Mouse (Mus musculus) kidney, postnatal 0 days (tissue): Measurements from ENCODE around the gene Tbkbp1. TPM values are rescaled to one million over a fixed set of nuclear protein-coding genes. Genes with fewer than 3 reads are reported as not detected.

Source experiments
- ATAC-seq: fragments of 200-750 bp; cut with Nextera tagmentation; replicated peaks from 2 replicates; pipeline ENCODE4 v1.8.0; 2017; ENCODE audit warnings: low read depth, moderate number of reproducible peaks, moderate TSS enrichment, moderate library complexity; ENCODE audit not compliant: low FRiP score
- DNase-seq: peaks from one replicate; pipeline ENCODE4 v3.0.0-alpha.2; 2016; ENCODE audit warnings: low spot score
- H3K27ac ChIP-seq: fragments of 300-500 bp; sonication (generic); 2 replicates; pipeline ENCODE4 v1.5.1; 2014; ENCODE audit warnings: mild to moderate bottlenecking
- H3K27me3 ChIP-seq: fragments of 300-500 bp; sonication (generic); 2 replicates; pipeline ENCODE4 v1.6.1; 2014; ENCODE audit warnings: low read length, mixed read lengths; ENCODE audit not compliant: insufficient read depth
- H3K36me3 ChIP-seq: fragments of 300-500 bp; sonication (generic); 2 replicates; pipeline ENCODE4 v1.6.1; 2014; ENCODE audit warnings: low read length, mixed read lengths; ENCODE audit not compliant: insufficient read depth
- H3K4me1 ChIP-seq: fragments of 300-500 bp; sonication (generic); replicated peaks from 2 replicates; pipeline ENCODE4 v1.6.1; 2014; ENCODE audit warnings: antibody characterized with exemption, low read length, mixed read lengths; ENCODE audit not compliant: insufficient read depth
- H3K4me2 ChIP-seq: fragments of 300-500 bp; sonication (generic); 2 replicates; pipeline ENCODE4 v1.6.1; 2014; ENCODE audit warnings: mild to moderate bottlenecking, low read length, moderate library complexity, mixed read lengths
- H3K4me3 ChIP-seq: fragments of 300-500 bp; sonication (generic); replicated peaks from 2 replicates; pipeline ENCODE4 v1.5.1; 2014; ENCODE audit warnings: low read depth, low read length
- H3K9ac ChIP-seq: fragments of 300-500 bp; sonication (generic); 2 replicates; pipeline ENCODE4 v1.6.1; 2014; ENCODE audit warnings: low read depth, low read length
- H3K9me3 ChIP-seq: fragments of 300-500 bp; sonication (generic); replicated peaks from 2 replicates; pipeline ENCODE4 v1.6.1; 2016; ENCODE audit warnings: low read length, inconsistent platforms, mixed read lengths
- CTCF ChIP-seq: IDR thresholded peaks from 2 replicates; pipeline ENCODE4 v1.5.1; 2016; ENCODE audit warnings: antibody characterized with exemption, low read depth, mild to moderate bottlenecking, moderate library complexity
- WGBS: fragments of 180-500 bp; shearing (Covaris S2); extraction: QIAGEN DNeasy Blood & Tissue Kit; methylation state at CpG from one replicate; pipeline ENCODE4 v1.1.7; 2014; 5-methylcytosine and 5-hydroxymethylcytosine counted together
- polyA plus RNA-seq: library from polyadenylated mRNA; unstranded; fragments of >200 nt; fragmentation: Nextera tagmentation; extraction: Ambion mirVana; gene quantifications from 2 replicates; pipeline ENCODE4 v1.2.1, GENCODE M21; 2015

Gene Tbkbp1
- polyA plus RNA-seq, 1 experiment from 2014 or later: 5.5 TPM

GRCm38 (mm10) chr11:97126645-97127468, 24.4 kb downstream of the Tbkbp1 start:
- WGBS: 3% methylated on average over 32 of the region's 32 CpGs
- DNase-seq: peak; percentile 70
- Histone ChIP-seq H3K4me3 (peak overlapping the region; percentile 43), H3K9me3 (no peaks in the 10 kb centered on the region), H3K27ac (no peak overlapping the region), H3K4me2 (peak overlapping the region; percentile 78), H3K9ac (peak overlapping the region; percentile 33; the same call in 1 of the 2 replicates), H3K36me3 (no peaks in the 10 kb centered on the region), H3K27me3 (no peaks in the 10 kb centered on the region), H3K4me1 (no peaks in the 10 kb centered on the region)
- ATAC-seq: peak; percentile 52
- TF ChIP-seq CTCF: no peak

DNA sequence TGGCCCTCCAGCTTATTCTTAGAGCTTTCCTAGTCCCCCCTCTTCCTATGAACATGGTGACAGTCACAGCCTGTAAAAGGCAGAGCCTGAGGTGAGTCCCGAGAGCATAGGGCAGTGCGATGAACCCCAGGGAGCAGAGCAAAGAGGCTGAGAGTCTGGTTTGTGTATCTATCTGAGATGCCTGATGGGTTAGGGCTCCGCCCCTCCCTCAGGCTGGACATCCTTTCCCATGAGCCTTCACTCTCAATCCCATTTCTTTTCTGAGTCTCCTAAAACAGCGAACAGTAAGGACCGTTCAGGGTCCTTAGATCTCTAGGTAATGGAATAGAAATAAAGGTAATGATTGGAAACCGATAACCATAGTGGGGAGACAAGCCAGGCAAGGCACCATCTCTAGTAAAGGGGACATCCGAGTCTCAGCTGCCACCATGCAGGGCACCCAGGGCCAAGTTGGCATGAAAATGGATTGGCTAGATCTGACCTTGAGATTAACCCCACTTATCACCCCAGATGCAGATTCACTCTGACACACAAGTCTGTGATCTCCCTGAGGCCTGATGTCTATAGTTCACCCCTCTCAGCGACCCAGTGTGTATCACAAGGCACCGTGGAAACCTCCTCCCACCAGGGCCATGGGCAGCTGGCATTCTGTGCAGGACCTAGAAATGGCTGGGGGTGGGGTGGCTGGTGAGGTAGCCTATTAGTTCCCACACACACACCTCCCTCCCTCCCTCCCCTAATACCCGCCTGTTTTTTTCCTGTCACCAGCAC, 26.8 kb downstream of the Tbkbp1 start:
- Histone ChIP-seq H3K27ac (no peak overlapping the region), H3K4me3 (no peak overlapping the region), H3K4me2 (no peak overlapping the region), H3K27me3 (no peaks in the 10 kb centered on the region), H3K36me3 (no peaks in the 10 kb centered on the region), H3K4me1 (no peaks in the 10 kb centered on the region), H3K9ac (no peak overlapping the region), H3K9me3 (no peaks in the 10 kb centered on the region)
- no peak for TF ChIP-seq CTCF
- no peak for ATAC-seq
- DNase-seq: no peak
- WGBS: 72% methylated on average over 10 of the region's 10 CpGs

- DNase-seq (no peak), ATAC-seq (no peak)
- no peaks in the 10 kb centered on the region for H3K27me3 ChIP-seq
- H3K4me3 ChIP-seq: no peak overlapping the region
- TF ChIP-seq CTCF: peak; percentile 62
- no peak overlapping the region for H3K4me2 ChIP-seq
- H3K4me1 ChIP-seq: no peaks in the 10 kb centered on the region
- WGBS: 18% methylated on average over 11 of the region's 11 CpGs
- no peak overlapping the region for H3K9ac ChIP-seq
- no peak overlapping the region for H3K27ac ChIP-seq
- no peaks in the 10 kb centered on the region for H3K36me3 ChIP-seq
- H3K9me3 ChIP-seq: no peaks in the 10 kb centered on the region
Measured at GRCm38 (mm10) chr11:97123282-97123890, 27.9 kb downstream of the Tbkbp1 start.

DNA sequence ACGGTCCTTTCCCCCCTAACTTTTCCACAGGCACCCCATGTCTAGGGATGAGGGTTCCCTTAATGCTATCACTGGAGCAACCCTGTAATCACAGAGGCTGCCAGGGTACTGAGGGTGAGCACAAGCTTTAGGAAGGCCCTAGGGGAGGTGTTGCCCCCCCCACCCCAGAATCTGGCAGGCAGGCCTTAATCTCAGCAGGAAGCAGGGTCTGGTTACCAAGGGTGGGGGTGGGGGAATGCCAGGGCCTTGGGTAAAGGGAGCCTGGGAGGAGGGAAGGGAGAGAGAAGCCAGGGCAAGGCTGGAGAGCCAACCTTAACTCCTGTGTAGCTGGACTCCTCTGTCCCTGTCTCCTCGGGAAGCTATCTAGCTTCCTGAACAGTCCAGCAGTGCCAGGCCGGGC, 30.7 kb downstream of the Tbkbp1 start:
- Histone ChIP-seq H3K4me2 (no peak overlapping the region), H3K4me3 (no peak overlapping the region), H3K27me3 (peaks cover 8% of the 10 kb centered on the region; the same call in 1 of the 2 replicates), H3K4me1 (no peaks in the 10 kb centered on the region), H3K9ac (no peak overlapping the region), H3K27ac (no peak overlapping the region), H3K36me3 (no peaks in the 10 kb centered on the region), H3K9me3 (no peaks in the 10 kb centered on the region)
- WGBS: 59% methylated on average over 3 of the region's 3 CpGs
- TF ChIP-seq CTCF: no peak
- DNase-seq (no peak), ATAC-seq (no peak)

DNA sequence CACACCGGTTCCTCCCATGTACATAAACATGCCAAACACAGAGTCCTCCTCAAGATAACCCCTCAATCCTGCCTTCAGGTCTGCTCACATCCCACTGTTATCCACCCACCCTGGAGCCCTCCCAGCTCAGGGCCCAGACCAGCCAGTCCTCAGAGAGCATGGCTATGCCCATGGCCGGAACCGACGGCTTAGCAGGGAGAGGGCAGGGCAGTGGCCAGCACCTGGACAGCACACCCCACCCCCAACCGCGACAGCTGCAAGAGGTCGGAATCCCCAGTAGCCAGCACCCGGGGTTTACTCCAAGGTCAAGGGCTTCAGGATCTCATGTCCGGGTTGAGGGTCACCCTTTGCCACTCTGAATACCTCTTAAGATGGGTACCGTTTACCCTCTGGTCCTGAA, 31.1 kb downstream of the Tbkbp1 start:
- H3K27me3 ChIP-seq: peaks cover 10% of the 10 kb centered on the region; the same call in 1 of the 2 replicates
- ATAC-seq: no peak; the same call in 1 of the 2 replicates
- no peak overlapping the region for H3K9ac ChIP-seq
- no peak for TF ChIP-seq CTCF
- no peak overlapping the region for H3K4me2 ChIP-seq
- no peaks in the 10 kb centered on the region for H3K9me3 ChIP-seq
- no peak overlapping the region for H3K4me3 ChIP-seq
- no peak for DNase-seq
- 36% methylated on average over 10 of the region's 10 CpGs for WGBS
- no peak overlapping the region for H3K27ac ChIP-seq
- H3K4me1 ChIP-seq: no peaks in the 10 kb centered on the region
- H3K36me3 ChIP-seq: no peaks in the 10 kb centered on the region

DNA sequence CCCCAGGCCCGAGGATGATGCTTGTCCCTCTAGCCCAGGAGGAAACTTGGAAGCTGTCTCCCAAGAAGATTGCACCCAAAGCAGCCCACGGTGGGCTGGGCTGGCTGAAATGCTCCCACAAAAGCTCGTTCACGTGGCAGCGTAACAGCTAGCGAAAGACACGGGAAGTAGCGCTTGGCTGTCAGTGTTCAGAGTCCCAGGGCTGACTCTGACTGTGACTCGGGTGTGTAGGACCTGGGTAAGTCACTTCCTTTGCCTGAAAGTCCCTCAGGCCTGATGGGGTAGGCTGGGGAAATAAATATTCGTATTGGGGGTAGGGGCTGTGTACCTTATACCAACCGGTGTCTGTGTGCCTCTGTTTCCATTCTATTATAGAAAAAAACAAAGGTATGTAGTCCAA, 35.5 kb downstream of the Tbkbp1 start:
- Histone ChIP-seq H3K4me1 (peaks cover 6% of the 10 kb centered on the region), H3K4me2 (peak overlapping the region; percentile 59; the same call in 1 of the 2 replicates), H3K27me3 (peaks cover 34% of the 10 kb centered on the region), H3K27ac (no peak overlapping the region), H3K9me3 (no peaks in the 10 kb centered on the region), H3K4me3 (no peak overlapping the region), H3K9ac (no peak overlapping the region), H3K36me3 (no peaks in the 10 kb centered on the region)
- no peak for ATAC-seq
- no peak for DNase-seq
- WGBS: 10% methylated on average over 11 of the region's 11 CpGs
- no peak for TF ChIP-seq CTCF
